Mouse (Mus musculus) brown adipose tissue, adult 24 weeks (tissue): ENCODE measurements around the gene Gm20388. TPM values are rescaled to one million over a fixed set of nuclear protein-coding genes. Genes with fewer than 3 reads are reported as not detected.

Source experiments
- H3K27ac ChIP-seq: fragments of 200-500 bp; replicated peaks from 2 replicates; pipeline ENCODE4 v1.5.1; 2012; ENCODE audit warnings: low read depth, mild to moderate bottlenecking, low read length
- H3K4me1 ChIP-seq: fragments of 200-500 bp; 2 replicates; pipeline ENCODE4 v1.6.1; 2012; ENCODE audit warnings: low read length, mixed read lengths; ENCODE audit not compliant: control insufficient read depth, insufficient read depth, insufficient read length
- H3K4me3 ChIP-seq: fragments of 200-500 bp; 2 replicates; pipeline ENCODE4 v1.5.1; 2012; ENCODE audit warnings: low read depth, mild to moderate bottlenecking, low read length, moderate library complexity; ENCODE audit not compliant: insufficient read depth
- polyA plus RNA-seq: library from polyadenylated mRNA; stranded (reverse); fragments of >200 nt; gene quantifications from 2 replicates; pipeline ENCODE4 v1.2.4, GENCODE M21; 2012; ENCODE audit not compliant: missing spikeins, insufficient read depth, insufficient read length

Gene Gm20388
- polyA plus RNA-seq, 1 experiment = 44.7 TPM

- H3K4me1 ChIP-seq = peaks cover 11% of the 10 kb centered on the region
- H3K27ac ChIP-seq = no peak overlapping the region
- H3K4me3 ChIP-seq = no peak overlapping the region
Measured at GRCm38 (mm10) chr8:122764790-122765474, 2854.3 kb downstream of the Gm20388 start.

- no peak overlapping the region for H3K27ac ChIP-seq
- no peak overlapping the region for H3K4me3 ChIP-seq
- peaks cover 11% of the 10 kb centered on the region for H3K4me1 ChIP-seq
Measured at GRCm38 (mm10) chr8:122766189-122766588, 2855.5 kb downstream of the Gm20388 start.

GRCm38 (mm10) chr8:122766647-122767200, 2856.1 kb downstream of the Gm20388 start:
- Histone ChIP-seq H3K27ac (peak overlapping the region; percentile 91), H3K4me1 (peaks cover 11% of the 10 kb centered on the region)

GRCm38 (mm10) chr8:122767229-122767628, 2856.6 kb downstream of the Gm20388 start:
- Histone ChIP-seq H3K4me3 (no peak overlapping the region), H3K4me1 (peaks cover 10% of the 10 kb centered on the region), H3K27ac (peak overlapping the region; percentile 91)

More at GRCm38 (mm10) chr8:122766647-122767200, 2856.1 kb downstream of the Gm20388 start:
- H3K4me3 ChIP-seq = no peak overlapping the region

- no peak overlapping the region for H3K4me3 ChIP-seq
- peaks cover 5% of the 10 kb centered on the region for H3K4me1 ChIP-seq
- H3K27ac ChIP-seq = no peak overlapping the region
Measured at GRCm38 (mm10) chr8:122769251-122770058, 2858.8 kb downstream of the Gm20388 start.

- no peak overlapping the region for H3K4me3 ChIP-seq
- no peak overlapping the region for H3K27ac ChIP-seq
Measured at GRCm38 (mm10) chr8:122772431-122773060, 2861.9 kb downstream of the Gm20388 start.

GRCm38 (mm10) chr8:122775285-122776155, 2864.9 kb downstream of the Gm20388 start, which contains the start of gene Acsf3:
TSS of gene Acsf3 (plus strand) at chr8:122775486.
- peaks cover 6% of the 10 kb centered on the region; the same call in 1 of the 2 replicates for H3K4me1 ChIP-seq
- peak within 1 kb of the TSS; percentile 58 for H3K27ac ChIP-seq
- H3K4me3 ChIP-seq = peak within 1 kb of the TSS; percentile 73

More at GRCm38 (mm10) chr8:122772431-122773060, 2861.9 kb downstream of the Gm20388 start:
- H3K4me1 ChIP-seq = peaks cover 6% of the 10 kb centered on the region; the same call in 1 of the 2 replicates

GRCm38 (mm10) chr8:122777701-122778100, 2867.1 kb downstream of the Gm20388 start:
- Histone ChIP-seq H3K27ac (no peak overlapping the region), H3K4me1 (peaks cover 6% of the 10 kb centered on the region; the same call in 1 of the 2 replicates), H3K4me3 (no peak overlapping the region)

GRCm38 (mm10) chr8:122778703-122779239, 2868.1 kb downstream of the Gm20388 start:
- Histone ChIP-seq H3K27ac (no peak overlapping the region), H3K4me3 (no peak overlapping the region), H3K4me1 (peaks cover 6% of the 10 kb centered on the region; the same call in 1 of the 2 replicates)

- peaks cover 6% of the 10 kb centered on the region; the same call in 1 of the 2 replicates for H3K4me1 ChIP-seq
- no peak overlapping the region for H3K27ac ChIP-seq
- H3K4me3 ChIP-seq = no peak overlapping the region
Measured at GRCm38 (mm10) chr8:122779255-122779654, 2868.6 kb downstream of the Gm20388 start.

GRCm38 (mm10) chr8:122784756-122785155, 2874.1 kb downstream of the Gm20388 start:
- no peak overlapping the region for H3K4me3 ChIP-seq
- H3K27ac ChIP-seq = no peak overlapping the region
- no peaks in the 10 kb centered on the region for H3K4me1 ChIP-seq

- Histone ChIP-seq H3K27ac (peak overlapping the region; percentile 11; the same call in 1 of the 2 replicates), H3K4me3 (no peak overlapping the region), H3K4me1 (no peaks in the 10 kb centered on the region; the same call in 1 of the 2 replicates)
Measured at GRCm38 (mm10) chr8:122789796-122790195, 2879.2 kb downstream of the Gm20388 start.

- no peak overlapping the region for H3K4me3 ChIP-seq
- H3K27ac ChIP-seq = no peak overlapping the region
- H3K4me1 ChIP-seq = no peaks in the 10 kb centered on the region; the same call in 1 of the 2 replicates
Measured at GRCm38 (mm10) chr8:122793375-122794174, 2882.9 kb downstream of the Gm20388 start.
